Mouse (Mus musculus) thymus, adult 2 months (tissue): ENCODE measurements around the gene Ankra2.
A peak's percentile ranks its signal among the peaks of the same experiment; 100 is the strongest.

Source experiments
- CTCF ChIP-seq: fragments of 200-500 bp; IDR thresholded peaks from 2 replicates; pipeline ENCODE4 v1.5.1; 2012; ENCODE audit warnings: mild to moderate bottlenecking, control low read depth, low read length, moderate library complexity, borderline replicate concordance; ENCODE audit not compliant: control insufficient read depth, poor library complexity, insufficient read depth; ENCODE audit errors: extremely low read depth
- POLR2A ChIP-seq: fragments of 200-500 bp; IDR thresholded peaks from 2 replicates; pipeline ENCODE4 v1.6.1; 2012; ENCODE audit warnings: mild to moderate bottlenecking, low read length, control low read depth, moderate library complexity; ENCODE audit not compliant: control insufficient read depth, poor library complexity, insufficient read depth; ENCODE audit errors: extremely low read depth

- TF ChIP-seq POLR2A = peak; percentile 76
- TF ChIP-seq CTCF = no peak
Measured at GRCm38 (mm10) chr13:98262636-98263457, at the start of gene Ankra2, which contains the start of gene Utp15.
